Mouse (Mus musculus) bone marrow, adult 2 months (tissue): ENCODE measurements around the gene Cwc22.

Experiments used
- CTCF ChIP-seq: fragments of 200-500 bp; IDR thresholded peaks from 2 replicates; pipeline ENCODE4 v1.5.1; 2011; ENCODE audit warnings: low read length, control low read depth; ENCODE audit not compliant: control insufficient read depth, insufficient read depth
- POLR2A ChIP-seq: fragments of 200-500 bp; IDR thresholded peaks from 2 replicates; pipeline ENCODE4 v1.6.1; 2011; ENCODE audit warnings: low read depth, mild to moderate bottlenecking, control low read depth, low read length, borderline replicate concordance; ENCODE audit not compliant: control insufficient read depth

DNA sequence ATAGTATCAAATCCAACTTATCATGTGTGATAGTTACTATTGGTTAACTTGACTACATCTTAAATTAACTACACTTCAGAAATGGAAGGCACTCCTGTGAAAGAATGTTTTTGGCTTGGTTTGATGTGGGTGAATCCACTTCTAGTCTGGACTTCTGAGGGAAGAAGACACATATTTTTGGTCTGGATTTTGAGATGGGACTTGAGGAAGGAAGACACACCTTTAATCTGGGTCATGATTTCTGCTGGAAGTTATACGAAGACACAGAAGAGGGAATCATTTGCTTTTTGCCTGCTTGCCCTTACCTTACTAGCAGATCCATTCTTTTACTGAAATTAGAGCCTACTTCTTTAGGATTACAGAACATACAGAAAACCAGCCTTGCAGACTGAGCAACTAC, 25.7 kb upstream of the Cwc22 start:
- TF ChIP-seq POLR2A, result no peak
- TF ChIP-seq CTCF, result no peak
